Mouse (Mus musculus) 416B (cell line): Measurements from ENCODE around the gene Cdpf1.
A peak's percentile ranks its signal among the peaks of the same experiment; 100 is the strongest.
"Not testable (repeated sequence)": the region's sequence is repeated elsewhere in the genome, so short reads cannot be mapped to it uniquely, and the experiment has no call there.

Experiments
- DNase-seq: peaks from one replicate; pipeline ENCODE4 v3.0.0; 2011; ENCODE audit warnings: low read depth

Gene Cdpf1

GRCm38 (mm10) chr15:85808031-85808430 lies 3.5 kb downstream of the Cdpf1 start:
- no peak for DNase-seq

GRCm38 (mm10) chr15:85807404-85807803 lies 4.1 kb downstream of the Cdpf1 start:
- DNase-seq: no peak

GRCm38 (mm10) chr15:85806886-85807285 lies 4.6 kb downstream of the Cdpf1 start:
- no peak for DNase-seq

- DNase-seq: no peak
These were observed 8.6 kb downstream of the Cdpf1 start for GRCm38 (mm10) chr15:85802931-85803330.

GRCm38 (mm10) chr15:85798676-85799075 lies 12.8 kb downstream of the Cdpf1 start:
- DNase-seq: no peak

- DNase-seq: no peak
These were observed 16.0 kb downstream of the Cdpf1 start for GRCm38 (mm10) chr15:85795516-85795915.

GRCm38 (mm10) chr15:85792819-85793218 lies 18.7 kb downstream of the Cdpf1 start:
- DNase-seq: peak; percentile 69

- DNase-seq: no peak
These were observed 20.0 kb downstream of the Cdpf1 start for GRCm38 (mm10) chr15:85791449-85791848.

GRCm38 (mm10) chr15:85788633-85789032 lies 22.9 kb downstream of the Cdpf1 start:
- no peak for DNase-seq

GRCm38 (mm10) chr15:85788051-85788450 lies 23.4 kb downstream of the Cdpf1 start:
- DNase-seq: no peak

GRCm38 (mm10) chr15:85787482-85787881 lies 24.0 kb downstream of the Cdpf1 start:
- DNase-seq: no peak

- no peak for DNase-seq
These were observed 24.8 kb downstream of the Cdpf1 start for GRCm38 (mm10) chr15:85786711-85787110.

GRCm38 (mm10) chr15:85784341-85784740 lies 27.2 kb downstream of the Cdpf1 start:
- DNase-seq: no peak

- DNase-seq: peak; percentile 8
These were observed 28.4 kb downstream of the Cdpf1 start for GRCm38 (mm10) chr15:85783146-85783545.

- not testable (repeated sequence) for DNase-seq
These were observed 32.6 kb downstream of the Cdpf1 start for GRCm38 (mm10) chr15:85778891-85779290.

- no peak for DNase-seq
These were observed 34.7 kb downstream of the Cdpf1 start for GRCm38 (mm10) chr15:85776771-85777170.

- no peak for DNase-seq
These were observed 35.3 kb downstream of the Cdpf1 start for GRCm38 (mm10) chr15:85776241-85776640.

GRCm38 (mm10) chr15:85775001-85775400 lies 36.5 kb downstream of the Cdpf1 start:
- DNase-seq: no peak

GRCm38 (mm10) chr15:85774419-85774818 lies 37.1 kb downstream of the Cdpf1 start:
- DNase-seq: no peak

GRCm38 (mm10) chr15:85772146-85772740 lies 39.3 kb downstream of the Cdpf1 start:
- DNase-seq: no peak

- no peak for DNase-seq
These were observed 40.0 kb downstream of the Cdpf1 start for GRCm38 (mm10) chr15:85771306-85772121.

GRCm38 (mm10) chr15:85768991-85769390 lies 42.5 kb downstream of the Cdpf1 start:
- no peak for DNase-seq

GRCm38 (mm10) chr15:85766677-85767076 lies 44.8 kb downstream of the Cdpf1 start:
- DNase-seq: no peak

- no peak for DNase-seq
These were observed 46.5 kb downstream of the Cdpf1 start for GRCm38 (mm10) chr15:85765022-85765421.
